Mouse (Mus musculus): Measurements from ENCODE around the gene Paxx. TPM values are rescaled to one million over a fixed set of nuclear protein-coding genes. Genes with fewer than 3 reads are reported as not detected.

Gene Paxx
- polyA plus RNA-seq, 1 experiment from 2014 or later: 15.6 TPM

- no peak overlapping the region for H3K27ac ChIP-seq
- H3K9me3 ChIP-seq: no peaks in the 10 kb centered on the region
- H3K4me3 ChIP-seq: no peak overlapping the region
- H3K27me3 ChIP-seq (ENCODE audit: insufficient read depth, poor library complexity, severe bottlenecking): peaks cover 7% of the 10 kb centered on the region; the same call in 1 of the 2 replicates
- no peak for DNase-seq (ENCODE audit: low spot score)
- peaks cover 36% of the 10 kb centered on the region for H3K4me1 ChIP-seq
- peaks cover 12% of the 10 kb centered on the region for H3K36me3 ChIP-seq
- WGBS: 78% methylated on average over 9 of the region's 9 CpGs
These were observed 3.6 kb downstream of the Paxx start for GRCm38 (mm10) chr2:25457022-25457896.

DNA sequence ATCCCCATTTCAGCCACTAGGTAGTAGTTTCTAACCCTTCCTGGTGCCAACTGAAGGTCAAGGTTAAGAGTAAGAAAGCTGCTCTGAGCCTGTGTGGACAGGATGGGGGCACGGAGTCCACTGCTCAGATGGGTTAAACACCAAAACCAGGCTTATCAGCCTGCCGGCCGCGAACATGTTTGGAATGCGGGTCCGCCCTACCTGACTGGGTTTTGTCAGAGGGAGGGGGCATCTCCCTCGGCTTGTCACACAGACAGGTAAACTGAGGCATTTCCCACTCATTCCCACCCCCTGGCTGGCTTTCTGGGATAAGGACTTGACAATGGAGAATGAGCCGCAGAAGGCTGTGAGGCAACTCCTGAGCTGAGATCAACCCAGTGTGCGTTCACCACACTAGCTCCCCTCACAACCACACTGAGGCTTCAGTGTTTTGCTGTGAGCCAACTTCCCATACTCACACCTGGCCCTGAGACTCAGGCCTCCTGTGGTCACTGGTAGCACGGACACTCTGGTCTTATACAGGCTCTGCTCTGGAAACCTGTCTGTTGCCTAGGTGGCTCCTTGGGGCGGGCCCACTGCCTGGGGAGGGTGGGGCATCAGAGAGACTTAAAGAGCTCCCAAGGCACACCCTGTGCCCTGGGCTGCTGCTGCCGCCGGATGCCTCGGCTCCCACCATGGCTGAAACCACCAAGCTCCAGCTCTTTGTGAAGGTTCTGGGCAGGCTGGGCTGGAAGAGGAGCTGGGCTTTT, 4.5 kb downstream of the Paxx start, which contains the start of gene Clic3:
Clic3 (plus strand) TSS at position 634 of the 749 bp plus-strand sequence.
- no peak for DNase-seq (ENCODE audit: low spot score)
- peaks cover 7% of the 10 kb centered on the region; the same call in 1 of the 2 replicates for H3K27me3 ChIP-seq (ENCODE audit: insufficient read depth, poor library complexity, severe bottlenecking)
- H3K36me3 ChIP-seq: peaks cover 12% of the 10 kb centered on the region
- H3K9me3 ChIP-seq: no peaks in the 10 kb centered on the region
- peaks cover 32% of the 10 kb centered on the region for H3K4me1 ChIP-seq
- H3K4me3 ChIP-seq: no peak within 1 kb of the TSS
- 39% methylated on average over 14 of the region's 14 CpGs for WGBS
- no peak within 1 kb of the TSS for H3K27ac ChIP-seq

GRCm38 (mm10) chr2:25452951-25453350, 7.9 kb downstream of the Paxx start:
- peaks cover 14% of the 10 kb centered on the region; the same call in 1 of the 2 replicates for H3K4me1 ChIP-seq
- 58% methylated on average over 1 of the region's 1 CpGs for WGBS
- H3K27ac ChIP-seq: no peak overlapping the region
- peaks cover 8% of the 10 kb centered on the region; the same call in 1 of the 2 replicates for H3K27me3 ChIP-seq (ENCODE audit: insufficient read depth, poor library complexity, severe bottlenecking)
- no peak for DNase-seq (ENCODE audit: low spot score)
- H3K36me3 ChIP-seq: no peaks in the 10 kb centered on the region
- no peaks in the 10 kb centered on the region for H3K9me3 ChIP-seq
- H3K4me3 ChIP-seq: no peak overlapping the region

- H3K4me1 ChIP-seq: peaks cover 2% of the 10 kb centered on the region; the same call in 1 of the 2 replicates
- no peak overlapping the region for H3K27ac ChIP-seq
- no peak overlapping the region for H3K4me3 ChIP-seq
- no peaks in the 10 kb centered on the region for H3K9me3 ChIP-seq
- DNase-seq (ENCODE audit: low spot score): no peak
- WGBS: 79% methylated on average over 8 of the region's 8 CpGs
- H3K36me3 ChIP-seq: no peaks in the 10 kb centered on the region
- H3K27me3 ChIP-seq (ENCODE audit: insufficient read depth, poor library complexity, severe bottlenecking): peaks cover 20% of the 10 kb centered on the region
These were observed 9.8 kb downstream of the Paxx start for GRCm38 (mm10) chr2:25450853-25451647.

GRCm38 (mm10) chr2:25442682-25443081, 18.2 kb downstream of the Paxx start:
- Histone ChIP-seq H3K36me3 (no peaks in the 10 kb centered on the region; the same call in 1 of the 2 replicates), H3K4me3 (no peak overlapping the region), H3K27ac (no peak overlapping the region), H3K9me3 (no peaks in the 10 kb centered on the region), H3K27me3 (ENCODE audit: insufficient read depth, poor library complexity, severe bottlenecking) (peaks cover 61% of the 10 kb centered on the region), H3K4me1 (peaks cover 2% of the 10 kb centered on the region)
- no peak for DNase-seq (ENCODE audit: low spot score)
- WGBS: 85% methylated on average over 14 of the region's 14 CpGs

DNA sequence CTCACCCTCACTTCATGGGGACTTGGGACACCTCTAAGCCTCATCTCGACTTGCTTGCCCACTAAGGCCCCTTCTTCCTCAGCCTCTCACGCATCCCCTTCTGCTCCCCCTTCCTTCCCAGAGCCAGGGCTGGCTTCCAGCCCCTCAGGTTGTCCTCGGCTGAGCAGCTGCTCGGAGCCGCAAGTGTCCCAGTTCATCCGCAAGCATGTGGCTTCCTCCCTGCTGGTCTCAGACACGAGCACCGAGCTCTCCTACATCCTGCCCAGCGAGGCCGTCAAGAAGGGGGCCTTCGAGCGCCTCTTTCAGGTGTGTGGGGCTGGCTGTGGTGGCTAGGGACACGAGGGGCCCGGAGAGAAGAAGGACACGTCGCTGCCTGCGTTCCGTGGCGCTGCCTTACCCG, 19.8 kb downstream of the Paxx start:
- 77% methylated on average over 20 of the region's 20 CpGs for whole genome bisulfite sequencing
- H3K4me3 ChIP-seq: no peak overlapping the region
- H3K36me3 ChIP-seq: no peaks in the 10 kb centered on the region; the same call in 1 of the 2 replicates
- H3K27ac ChIP-seq: no peak overlapping the region
- peaks cover 2% of the 10 kb centered on the region for H3K4me1 ChIP-seq
- no peaks in the 10 kb centered on the region for H3K9me3 ChIP-seq
- peaks cover 47% of the 10 kb centered on the region for H3K27me3 ChIP-seq (ENCODE audit: insufficient read depth, poor library complexity, severe bottlenecking)
- no peak for DNase-seq (ENCODE audit: low spot score)

- H3K36me3 ChIP-seq: no peaks in the 10 kb centered on the region; the same call in 1 of the 2 replicates
- H3K9me3 ChIP-seq: no peaks in the 10 kb centered on the region
- H3K4me3 ChIP-seq: no peak overlapping the region
- no peak overlapping the region for H3K27ac ChIP-seq
- WGBS: 90% methylated on average over 10 of the region's 10 CpGs
- H3K27me3 ChIP-seq (ENCODE audit: insufficient read depth, poor library complexity, severe bottlenecking): peaks cover 66% of the 10 kb centered on the region
- DNase-seq (ENCODE audit: low spot score): no peak
- H3K4me1 ChIP-seq: no peaks in the 10 kb centered on the region; the same call in 1 of the 2 replicates
These were observed 24.5 kb downstream of the Paxx start for GRCm38 (mm10) chr2:25436286-25436820.

DNA sequence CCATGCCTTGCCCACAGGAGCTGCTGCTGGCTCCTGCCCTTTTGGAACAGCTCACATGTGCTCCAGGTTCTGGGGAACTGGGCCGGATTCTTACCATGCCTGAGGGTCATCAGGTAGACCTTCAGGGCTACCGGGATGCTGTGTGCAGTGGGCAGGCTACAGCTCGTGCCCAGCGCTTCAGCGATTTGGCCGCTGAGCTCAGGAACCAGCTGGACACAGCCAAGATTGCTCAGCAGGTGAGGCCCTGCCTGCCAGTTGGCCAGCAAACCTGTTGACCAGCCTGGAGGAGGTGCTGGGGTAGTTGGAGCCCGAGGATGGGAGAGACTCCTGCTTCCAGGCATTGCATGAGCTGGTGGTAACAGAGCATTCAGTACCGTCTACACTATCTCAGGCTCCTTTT, 26.6 kb downstream of the Paxx start:
- peaks cover 4% of the 10 kb centered on the region for H3K4me1 ChIP-seq
- WGBS: 83% methylated on average over 8 of the region's 8 CpGs
- no peaks in the 10 kb centered on the region for H3K36me3 ChIP-seq
- no peak for DNase-seq (ENCODE audit: low spot score)
- no peak overlapping the region for H3K27ac ChIP-seq
- no peak overlapping the region for H3K4me3 ChIP-seq
- no peaks in the 10 kb centered on the region for H3K9me3 ChIP-seq
- peaks cover 70% of the 10 kb centered on the region for H3K27me3 ChIP-seq (ENCODE audit: insufficient read depth, poor library complexity, severe bottlenecking)

DNA sequence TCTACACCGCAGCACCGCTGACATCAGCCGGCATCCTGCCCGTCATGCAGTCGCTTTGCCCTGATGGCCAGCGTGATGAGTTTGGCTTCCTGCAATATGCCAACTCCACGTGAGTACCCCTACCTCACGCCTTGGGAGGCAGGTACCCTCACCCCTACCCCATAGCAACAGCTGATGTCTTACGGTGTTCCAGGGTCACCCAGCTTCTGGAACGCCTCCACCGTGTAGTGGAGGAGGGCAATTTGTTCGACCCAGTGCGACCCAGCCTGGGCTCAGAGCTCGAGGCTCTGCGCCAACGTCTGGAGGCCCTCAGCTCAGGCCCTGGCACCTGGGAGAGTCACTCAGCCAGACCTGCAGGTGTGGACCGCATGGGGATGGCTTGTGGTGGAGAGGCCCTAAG, 27.8 kb downstream of the Paxx start:
- Histone ChIP-seq H3K4me1 (peaks cover 13% of the 10 kb centered on the region), H3K4me3 (no peak overlapping the region), H3K9me3 (no peaks in the 10 kb centered on the region), H3K27ac (no peak overlapping the region), H3K36me3 (no peaks in the 10 kb centered on the region), H3K27me3 (ENCODE audit: insufficient read depth, poor library complexity, severe bottlenecking) (peaks cover 72% of the 10 kb centered on the region)
- 87% methylated on average over 17 of the region's 17 CpGs for whole genome bisulfite sequencing
- no peak for DNase-seq (ENCODE audit: low spot score)

- no peak for DNase-seq (ENCODE audit: low spot score)
- H3K9me3 ChIP-seq: no peaks in the 10 kb centered on the region
- peaks cover 72% of the 10 kb centered on the region for H3K27me3 ChIP-seq (ENCODE audit: insufficient read depth, poor library complexity, severe bottlenecking)
- peaks cover 15% of the 10 kb centered on the region for H3K4me1 ChIP-seq
- H3K4me3 ChIP-seq: no peak overlapping the region
- WGBS: 68% methylated on average over 11 of the region's 11 CpGs
- no peaks in the 10 kb centered on the region for H3K36me3 ChIP-seq
- H3K27ac ChIP-seq: no peak overlapping the region
These were observed 28.4 kb downstream of the Paxx start for GRCm38 (mm10) chr2:25432326-25433098.

- Histone ChIP-seq H3K4me3 (no peak overlapping the region), H3K9me3 (no peaks in the 10 kb centered on the region), H3K4me1 (peaks cover 15% of the 10 kb centered on the region), H3K27me3 (ENCODE audit: insufficient read depth, poor library complexity, severe bottlenecking) (peaks cover 76% of the 10 kb centered on the region), H3K27ac (no peak overlapping the region), H3K36me3 (no peaks in the 10 kb centered on the region)
- no peak for DNase-seq (ENCODE audit: low spot score)
- WGBS: 77% methylated on average over 6 of the region's 6 CpGs
These were observed 29.5 kb downstream of the Paxx start for GRCm38 (mm10) chr2:25431308-25431855.
